Mouse (Mus musculus): ENCODE measurements around the gene Usp32. TPM values are rescaled to one million over a fixed set of nuclear protein-coding genes. Genes with fewer than 3 reads are reported as not detected.
A peak's percentile ranks its signal among the peaks of the same experiment; 100 is the strongest.
"Not testable (repeated sequence)": the region's sequence is repeated elsewhere in the genome, so short reads cannot be mapped to it uniquely, and the experiment has no call there.

The Usp32 gene
- polyA plus RNA-seq (2015; fragmentation: Nextera tagmentation; extraction: Ambion mirVana): 2.5 and 3.5 TPM in 2 replicates

GRCm38 (mm10) chr11:85139581-85140540, at the start of gene Usp32:
Gene Usp32 (minus strand): TSS chr11:85140161.
- DNase-seq (ENCODE audit: low spot score): peak; percentile 99

- no peak for DNase-seq (ENCODE audit: low spot score)
These were observed 49.1 kb upstream of the Usp32 start for GRCm38 (mm10) chr11:85189110-85189509.

GRCm38 (mm10) chr11:85184839-85185238, 44.9 kb upstream of the Usp32 start:
- no peak for DNase-seq (ENCODE audit: low spot score)

- peak; percentile 75 for DNase-seq (ENCODE audit: low spot score)
These were observed 44.1 kb upstream of the Usp32 start for GRCm38 (mm10) chr11:85184082-85184481.

GRCm38 (mm10) chr11:85183284-85183779, 43.4 kb upstream of the Usp32 start:
- DNase-seq (ENCODE audit: low spot score): no peak

- peak; percentile 87 for DNase-seq (ENCODE audit: low spot score)
These were observed 42.8 kb upstream of the Usp32 start for GRCm38 (mm10) chr11:85182617-85183283.

GRCm38 (mm10) chr11:85178413-85178812, 38.5 kb upstream of the Usp32 start:
- DNase-seq (ENCODE audit: low spot score): no peak

- DNase-seq (ENCODE audit: low spot score): no peak
These were observed 37.8 kb upstream of the Usp32 start for GRCm38 (mm10) chr11:85177761-85178160.

- no peak for DNase-seq (ENCODE audit: low spot score)
These were observed 36.0 kb upstream of the Usp32 start for GRCm38 (mm10) chr11:85175941-85176340.

GRCm38 (mm10) chr11:85170833-85171232, 30.9 kb upstream of the Usp32 start:
- DNase-seq (ENCODE audit: low spot score): no peak

- DNase-seq (ENCODE audit: low spot score): peak; percentile 84
These were observed 30.2 kb upstream of the Usp32 start, which contains the start of gene 1700125H20Rik for GRCm38 (mm10) chr11:85170058-85170740. Gene 1700125H20Rik (plus strand): TSS chr11:85170404.

GRCm38 (mm10) chr11:85167503-85167902, 27.5 kb upstream of the Usp32 start:
- no peak for DNase-seq (ENCODE audit: low spot score)

GRCm38 (mm10) chr11:85164371-85164770, 24.4 kb upstream of the Usp32 start:
- no peak for DNase-seq (ENCODE audit: low spot score)

- not testable (repeated sequence) for DNase-seq (ENCODE audit: low spot score)
These were observed 23.1 kb upstream of the Usp32 start for GRCm38 (mm10) chr11:85163014-85163413.

- DNase-seq (ENCODE audit: low spot score): no peak
These were observed 17.3 kb upstream of the Usp32 start for GRCm38 (mm10) chr11:85157301-85157700.

- DNase-seq (ENCODE audit: low spot score): no peak
These were observed 12.4 kb upstream of the Usp32 start for GRCm38 (mm10) chr11:85152256-85152930.

- peak; percentile 6 for DNase-seq (ENCODE audit: low spot score)
These were observed 1.0 kb downstream of the Usp32 start for GRCm38 (mm10) chr11:85138776-85139474.

GRCm38 (mm10) chr11:85131542-85131941, 8.4 kb downstream of the Usp32 start:
- DNase-seq (ENCODE audit: low spot score): no peak

- no peak for DNase-seq (ENCODE audit: low spot score)
These were observed 11.1 kb downstream of the Usp32 start for GRCm38 (mm10) chr11:85128883-85129282.

Measured in thymus, postnatal 0 days (tissue).